Mouse (Mus musculus) spleen, embryonic (tissue): ENCODE data around the gene 2310003L06Rik.

Experiments
- CTCF ChIA-PET: fragments of 350-600 bp; sonication (Branson Sonifier 250); formaldehyde crosslinking; loops from one replicate; lab custom pipeline; 2022; lab: Charles Lee

2310003L06Rik gene

DNA sequence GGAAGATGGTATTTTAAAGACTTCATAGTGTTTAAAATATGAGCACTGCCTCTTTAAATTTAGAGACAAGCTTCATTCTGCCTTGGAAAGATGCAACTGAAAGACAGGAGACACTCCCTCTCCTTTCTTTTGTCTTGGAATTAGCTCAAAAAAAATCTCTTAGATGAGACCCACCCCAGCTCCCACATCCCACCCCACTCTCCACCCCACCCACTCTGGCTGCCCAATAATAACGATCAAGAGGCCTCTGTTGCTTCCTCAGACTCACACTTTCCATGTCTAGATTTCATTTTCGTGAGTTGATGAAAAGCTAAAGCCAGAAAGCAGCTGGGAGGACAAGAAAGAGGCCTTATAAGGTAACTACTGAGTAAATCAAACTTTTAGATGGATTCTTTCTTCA is at the start of gene 2310003L06Rik, which contains the start of gene Gm28434:
Gene 2310003L06Rik, plus strand, starts transcription at position 259 of the 400 bp plus-strand sequence.
Gene Gm28434, plus strand, starts transcription at position 317 of the 400 bp plus-strand sequence.
- CTCF ChIA-PET: no interaction called here

DNA sequence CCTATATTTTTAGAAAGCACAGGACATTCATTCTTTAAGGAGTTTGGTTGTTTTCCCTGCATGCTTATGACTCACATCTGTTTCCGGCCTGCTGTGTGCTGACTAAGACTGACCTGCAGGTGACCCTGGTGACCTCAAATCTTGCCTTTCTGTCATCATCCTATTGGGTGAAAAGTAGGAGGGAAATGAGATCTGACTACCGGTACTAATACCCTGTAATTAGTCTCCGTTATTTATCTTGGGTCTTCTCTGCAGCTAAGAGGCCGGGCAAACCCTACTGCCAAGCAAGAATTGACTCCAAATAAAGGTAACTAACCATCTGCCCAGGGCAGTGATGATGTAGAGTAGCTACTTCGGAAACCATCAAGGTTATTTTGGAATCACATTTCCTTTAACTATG is 43.9 kb upstream of the 2310003L06Rik start, which contains the start of gene Csn3:
Gene Csn3, plus strand, starts transcription at position 208 of the 400 bp plus-strand sequence.
- CTCF ChIA-PET: no interaction called here

DNA sequence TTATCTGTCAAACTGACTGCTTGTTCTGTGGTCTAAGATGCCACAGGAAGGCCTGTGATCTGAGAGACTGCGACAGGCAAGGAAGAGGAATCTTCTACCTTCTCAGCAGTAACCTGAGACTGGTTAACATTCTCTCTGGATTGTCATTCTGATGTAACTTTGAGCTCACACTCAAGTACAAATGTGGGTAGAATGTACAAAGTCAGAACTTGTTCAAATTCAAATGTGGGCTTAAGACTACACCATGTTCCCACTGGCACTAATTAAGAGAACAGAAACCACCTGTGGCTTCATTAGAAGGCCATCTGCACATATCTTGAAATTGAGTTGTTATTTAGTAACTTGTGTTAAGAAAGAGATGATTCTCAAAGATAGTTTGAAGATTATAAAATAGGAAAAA is 37.7 kb upstream of the 2310003L06Rik start:
- CTCF ChIA-PET: no interaction called here

DNA sequence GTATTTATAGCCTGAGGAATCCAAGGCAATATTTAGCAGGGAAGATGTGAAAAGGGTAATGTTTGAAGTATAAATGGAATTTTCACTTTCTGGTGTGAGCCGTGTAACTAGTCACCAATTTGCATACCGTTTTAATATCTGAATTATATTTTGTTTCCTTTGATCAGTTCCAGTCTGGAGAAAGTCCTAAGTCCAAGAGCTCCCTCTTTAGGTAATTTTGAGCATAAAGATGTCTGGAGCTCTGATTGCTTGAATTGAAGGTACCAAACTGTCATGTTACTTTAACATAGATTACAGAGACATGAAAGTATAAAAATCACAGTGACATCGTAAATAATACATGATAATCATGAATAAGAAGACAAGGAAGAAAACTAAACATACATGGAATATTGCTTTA is 28.5 kb upstream of the 2310003L06Rik start:
- CTCF ChIA-PET: no interaction called here

DNA sequence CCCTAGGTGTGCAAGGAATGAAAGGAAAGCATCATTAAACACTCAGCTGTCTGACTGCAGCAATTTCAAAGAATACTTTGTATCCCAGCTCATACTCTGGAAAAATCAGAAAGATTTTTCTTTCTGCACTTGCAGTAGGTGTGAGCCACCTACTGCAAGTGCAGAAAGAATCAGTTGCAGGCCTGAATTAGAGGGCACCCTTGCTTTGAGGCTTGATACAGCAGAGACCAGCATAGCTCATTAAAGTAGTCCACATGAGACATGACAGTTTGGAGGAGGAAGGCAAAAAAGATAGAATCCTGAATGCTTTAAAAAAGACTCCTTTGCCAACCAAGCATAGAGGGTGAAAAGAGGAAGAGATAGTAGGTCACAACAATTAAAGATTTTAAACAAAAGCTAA is 26.7 kb upstream of the 2310003L06Rik start:
- CTCF ChIA-PET: no interaction called here

DNA sequence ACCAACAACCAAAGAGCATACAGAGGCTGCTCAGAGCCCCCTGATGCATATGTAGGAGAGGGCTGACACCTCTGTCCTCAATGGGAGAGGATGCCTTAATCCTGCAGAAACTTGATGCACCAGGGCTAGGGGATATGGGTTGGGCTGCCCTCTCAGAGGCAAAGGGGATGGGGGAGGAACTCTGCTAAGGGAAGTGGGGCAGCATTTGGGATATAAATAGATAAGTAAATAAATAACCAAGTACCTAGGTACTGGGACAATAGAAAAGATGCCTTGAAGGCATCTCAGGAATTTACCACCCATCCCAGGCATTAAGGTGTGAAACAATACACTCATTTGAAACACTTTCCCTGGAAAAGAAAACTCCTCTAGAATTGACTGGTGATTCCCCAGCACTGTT is 17.4 kb upstream of the 2310003L06Rik start:
- CTCF ChIA-PET: no interaction called here

DNA sequence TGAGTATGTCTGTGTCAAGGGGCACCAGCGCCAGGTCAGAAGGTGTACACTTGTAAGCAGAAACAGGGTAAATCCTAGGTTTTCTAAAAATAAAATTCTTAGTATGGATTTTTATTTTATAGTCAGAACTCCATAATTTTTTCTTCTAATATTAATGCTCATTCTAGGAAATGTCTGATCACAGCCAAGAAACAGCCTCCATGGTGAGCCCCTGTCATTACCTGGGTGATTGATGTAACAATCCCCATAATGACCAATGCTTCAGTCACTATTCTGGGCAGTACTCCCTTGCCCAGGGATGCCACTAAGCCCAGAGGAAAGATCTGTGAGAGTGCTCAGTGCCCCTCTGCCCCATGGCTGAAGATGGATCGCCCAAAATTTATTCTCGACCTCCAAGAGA is 9.9 kb downstream of the 2310003L06Rik start, which contains the start of gene Cabs1:
Gene Cabs1, plus strand, starts transcription at position 301 of the 400 bp plus-strand sequence.
- CTCF ChIA-PET: no interaction called here

DNA sequence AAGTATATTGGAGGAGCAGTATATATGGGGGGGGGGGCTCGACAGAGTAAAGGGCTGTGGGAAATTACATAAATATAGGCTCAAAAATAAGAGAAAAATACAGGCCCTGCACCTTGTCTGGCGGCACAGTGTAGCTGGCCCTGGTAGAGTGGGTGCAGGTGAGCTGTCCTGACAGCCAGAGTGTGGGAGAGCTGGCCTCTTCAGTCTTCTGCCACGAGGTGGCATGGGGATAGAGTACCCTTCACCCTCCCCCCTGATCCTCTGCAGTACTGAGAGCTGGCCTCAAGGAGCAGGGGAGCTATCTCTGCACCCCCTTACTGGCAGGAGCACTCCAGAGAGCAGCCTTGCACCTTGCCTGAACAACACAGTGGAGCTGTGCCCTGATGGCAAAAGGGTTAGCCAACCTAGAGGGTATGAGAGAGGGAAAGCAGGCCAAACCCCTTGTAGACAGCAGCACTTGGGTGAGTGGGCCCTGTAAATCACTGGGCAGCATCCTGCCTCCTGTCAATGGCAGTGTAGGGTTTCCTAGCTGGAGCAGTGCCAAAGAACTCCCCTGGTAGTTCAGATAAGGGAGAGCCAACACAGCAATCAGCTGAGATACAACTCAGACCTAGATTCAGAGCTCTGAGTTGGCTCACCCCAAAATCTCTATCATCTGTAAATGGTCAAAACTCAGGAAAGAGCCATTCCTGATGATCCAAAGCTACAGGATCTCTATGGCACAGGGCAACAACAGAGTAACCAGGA is 13.4 kb downstream of the 2310003L06Rik start:
- CTCF ChIA-PET: no interaction called here

DNA sequence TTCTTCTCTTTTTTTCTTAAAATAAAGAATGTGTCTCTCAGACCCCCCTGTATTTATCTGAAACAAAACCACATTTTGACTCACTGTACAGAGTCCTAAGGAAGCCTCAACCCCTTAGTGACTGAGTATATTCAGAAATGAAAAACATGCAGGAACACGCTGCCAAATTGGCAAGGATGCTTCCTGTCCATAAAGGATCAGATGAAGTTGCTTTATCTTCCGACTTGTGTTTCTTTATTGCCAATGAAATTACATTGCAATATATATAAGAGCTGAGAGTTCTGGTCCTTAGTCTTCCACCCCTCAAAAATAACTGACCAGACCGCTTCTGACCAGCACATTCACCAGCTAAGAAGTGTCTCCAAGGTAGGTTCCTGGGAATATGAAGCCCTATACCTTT is 33.0 kb downstream of the 2310003L06Rik start, which contains the start of gene Smr3a:
Gene Smr3a, plus strand, starts transcription at position 301 of the 400 bp plus-strand sequence.
- CTCF ChIA-PET: interaction anchor here (0.7 kb wide), 1 partner anchor 189 kb away, joined by 3 read pairs; no protein-coding TSS in a partner anchor

DNA sequence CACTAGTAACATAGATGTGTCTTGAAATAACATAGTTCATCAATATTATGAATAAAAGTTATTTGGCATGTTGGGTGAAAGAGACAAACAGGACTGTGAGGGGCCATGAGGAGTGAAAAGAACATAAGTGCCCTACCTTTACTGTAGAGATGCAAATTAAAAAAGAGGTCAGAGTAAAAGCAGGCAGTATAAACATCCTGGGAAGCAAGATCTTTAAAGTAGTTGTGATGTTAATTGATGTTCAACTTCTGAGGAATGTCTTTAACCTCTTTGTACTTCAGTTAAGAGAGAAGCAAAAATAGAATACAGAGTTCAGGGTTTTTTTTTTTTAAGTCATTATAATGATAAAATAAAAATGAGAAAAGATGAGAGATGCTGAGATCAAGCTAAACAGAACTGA is 36.0 kb downstream of the 2310003L06Rik start:
- CTCF ChIA-PET: no interaction called here
